Mouse (Mus musculus): ENCODE measurements around the gene Mbtd1. TPM values are rescaled to one million over a fixed set of nuclear protein-coding genes. Genes with fewer than 3 reads are reported as not detected.

The Mbtd1 gene
- total RNA-seq (2023) = 70.0 TPM

GRCm38 (mm10) chr11:93885572-93886410 is at the start of gene Mbtd1, which contains the start of gene Utp18:
Mbtd1 (plus strand) TSS chr11:93885852.
Utp18 (minus strand) TSS chr11:93885766.

GRCm38 (mm10) chr11:93956159-93956558 is 70.5 kb downstream of the Mbtd1 start, which contains the start of gene Nme2:
Nme2 (minus strand) TSS chr11:93956259.

GRCm38 (mm10) chr11:93968005-93968847 is 82.6 kb downstream of the Mbtd1 start, which contains the start of the genes Gm20390 and Nme1:
Gm20390 (minus strand) TSS chr11:93968293.
Nme1 (minus strand) TSS chr11:93968521.

GRCm38 (mm10) chr11:93995720-93996305 is 110.2 kb downstream of the Mbtd1 start, which contains the start of gene Spag9:
Spag9 (plus strand) TSS chr11:93996091.

Other genes with a start within 250 kb of the Mbtd1 start
- gene Utp18, start 86 bp upstream of the Mbtd1 start, total RNA-seq (2023) = 69.7 TPM
- gene Nme2, start 70.4 kb downstream of the Mbtd1 start, total RNA-seq (2023) = 189 TPM
- 60.5 TPM for gene Gm20390, start 82.4 kb downstream of the Mbtd1 start, total RNA-seq (2023)
- gene Nme1, start 82.7 kb downstream of the Mbtd1 start, total RNA-seq (2023) = 30.1 TPM
- gene Spag9, start 110.2 kb downstream of the Mbtd1 start, total RNA-seq (2023) = 93.6 TPM

All from CD4-positive naive resting alpha-beta T cell, adult 76 days (primary cell).